Mouse (Mus musculus) midbrain, embryonic 14.5 days (tissue): ENCODE data around the gene Mettl2. TPM values are rescaled to one million over a fixed set of nuclear protein-coding genes. Genes with fewer than 3 reads are reported as not detected.

Experiments
- ATAC-seq: fragments of 200-750 bp; cut with Nextera tagmentation; 2 replicates; pipeline ENCODE4 v1.8.0; 2017; ENCODE audit warnings: moderate number of reproducible peaks, moderate library complexity; ENCODE audit not compliant: low FRiP score, low TSS enrichment
- DNase-seq: peaks from one replicate; pipeline ENCODE4 v3.0.0-alpha.2; 2015
- H3K27ac ChIP-seq: fragments of 300-500 bp; sonication (generic); replicated peaks from 2 replicates; pipeline ENCODE4 v1.5.1; 2014; ENCODE audit warnings: mild to moderate bottlenecking, low read depth, low read length, moderate library complexity
- H3K27me3 ChIP-seq: fragments of 300-500 bp; sonication (generic); 2 replicates; pipeline ENCODE4 v1.6.1; 2014; ENCODE audit warnings: low read length, control low read depth, mixed read lengths; ENCODE audit not compliant: control insufficient read depth, insufficient read depth
- H3K36me3 ChIP-seq: fragments of 300-500 bp; sonication (generic); 2 replicates; pipeline ENCODE4 v1.6.1; 2014; ENCODE audit warnings: low read length, control low read depth; ENCODE audit not compliant: control insufficient read depth, insufficient read depth
- H3K4me1 ChIP-seq: fragments of 300-500 bp; sonication (generic); 2 replicates; pipeline ENCODE4 v1.6.1; 2014; ENCODE audit warnings: mild to moderate bottlenecking, antibody characterized with exemption, low read length, control low read depth; ENCODE audit not compliant: control insufficient read depth, insufficient read depth
- H3K4me2 ChIP-seq: fragments of 300-500 bp; sonication (generic); 2 replicates; pipeline ENCODE4 v1.6.1; 2014; ENCODE audit warnings: mild to moderate bottlenecking, low read length, moderate library complexity
- H3K4me3 ChIP-seq: fragments of 300-500 bp; sonication (generic); replicated peaks from 2 replicates; pipeline ENCODE4 v1.5.1; 2014; ENCODE audit warnings: low read depth, low read length
- H3K9ac ChIP-seq: fragments of 300-500 bp; sonication (generic); replicated peaks from 2 replicates; pipeline ENCODE4 v1.6.1; 2014; ENCODE audit warnings: mild to moderate bottlenecking, low read length, moderate library complexity
- H3K9me3 ChIP-seq: fragments of 300-500 bp; sonication (generic); 2 replicates; pipeline ENCODE4 v1.6.1; 2016; ENCODE audit warnings: low read length, control low read depth, mixed read lengths; ENCODE audit not compliant: control insufficient read depth
- WGBS: fragments of 180-500 bp; shearing (Covaris S2); extraction: QIAGEN DNeasy Blood & Tissue Kit; methylation state at CpG from one replicate; pipeline ENCODE4 v1.1.7; 2014; 5-methylcytosine and 5-hydroxymethylcytosine counted together
- polyA plus RNA-seq: library from polyadenylated mRNA; unstranded; fragments of >200 nt; fragmentation: Nextera tagmentation; extraction: Ambion mirVana; gene quantifications from 2 replicates; pipeline ENCODE4 v1.2.1, GENCODE M21; 2014

Gene Mettl2
- polyA plus RNA-seq, 1 experiment from 2014 or later, result 30.9 TPM

GRCm38 (mm10) chr11:105150691-105151090 lies 24.5 kb downstream of the Mettl2 start:
- ATAC-seq, result no peak
- Histone ChIP-seq H3K4me2 (no peak overlapping the region), H3K9me3 (no peaks in the 10 kb centered on the region), H3K4me3 (no peak overlapping the region), H3K27me3 (no peaks in the 10 kb centered on the region), H3K36me3 (no peaks in the 10 kb centered on the region), H3K9ac (no peak overlapping the region), H3K4me1 (0 out of 2 replicates have a peak, but pooled peaks cover 4% of the 10 kb centered on the region), H3K27ac (no peak overlapping the region)
- 54% methylated on average over 4 of the region's 4 CpGs for WGBS
- DNase-seq, result no peak

- Histone ChIP-seq H3K4me3 (no peak overlapping the region), H3K4me1 (0 out of 2 replicates have a peak, but pooled peaks cover 4% of the 10 kb centered on the region), H3K4me2 (peak overlapping the region; percentile 33), H3K9ac (no peak overlapping the region), H3K9me3 (no peaks in the 10 kb centered on the region), H3K27ac (no peak overlapping the region), H3K36me3 (no peaks in the 10 kb centered on the region), H3K27me3 (no peaks in the 10 kb centered on the region)
- peak; percentile 18 for DNase-seq
- no peak for ATAC-seq
- WGBS, result 26% methylated on average over 18 of the region's 19 CpGs
Measured at GRCm38 (mm10) chr11:105151226-105152016, 25.2 kb downstream of the Mettl2 start.

DNA sequence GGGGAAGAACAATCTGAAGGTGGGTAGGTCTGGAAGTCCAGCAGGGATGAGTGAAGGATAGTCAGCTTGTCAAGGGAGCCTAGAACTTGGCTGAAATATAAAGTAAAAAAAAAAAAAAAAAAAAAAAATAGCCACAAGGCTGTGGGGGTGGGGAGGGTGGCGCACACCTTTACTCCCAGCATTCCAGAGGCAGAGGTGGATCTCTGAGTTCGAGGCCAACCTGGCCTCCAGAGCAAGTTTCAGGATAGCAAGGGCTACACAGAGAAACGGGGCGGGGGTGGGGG lies 25.7 kb downstream of the Mettl2 start:
- Histone ChIP-seq H3K36me3 (no peaks in the 10 kb centered on the region), H3K27me3 (no peaks in the 10 kb centered on the region), H3K4me1 (0 out of 2 replicates have a peak, but pooled peaks cover 4% of the 10 kb centered on the region), H3K9me3 (no peaks in the 10 kb centered on the region), H3K9ac (no peak overlapping the region), H3K27ac (no peak overlapping the region), H3K4me3 (no peak overlapping the region), H3K4me2 (peak overlapping the region; percentile 33; the same call in 1 of the 2 replicates)
- ATAC-seq (no peak), DNase-seq (no peak)
- 86% methylated on average over 2 of the region's 4 CpGs for WGBS

DNA sequence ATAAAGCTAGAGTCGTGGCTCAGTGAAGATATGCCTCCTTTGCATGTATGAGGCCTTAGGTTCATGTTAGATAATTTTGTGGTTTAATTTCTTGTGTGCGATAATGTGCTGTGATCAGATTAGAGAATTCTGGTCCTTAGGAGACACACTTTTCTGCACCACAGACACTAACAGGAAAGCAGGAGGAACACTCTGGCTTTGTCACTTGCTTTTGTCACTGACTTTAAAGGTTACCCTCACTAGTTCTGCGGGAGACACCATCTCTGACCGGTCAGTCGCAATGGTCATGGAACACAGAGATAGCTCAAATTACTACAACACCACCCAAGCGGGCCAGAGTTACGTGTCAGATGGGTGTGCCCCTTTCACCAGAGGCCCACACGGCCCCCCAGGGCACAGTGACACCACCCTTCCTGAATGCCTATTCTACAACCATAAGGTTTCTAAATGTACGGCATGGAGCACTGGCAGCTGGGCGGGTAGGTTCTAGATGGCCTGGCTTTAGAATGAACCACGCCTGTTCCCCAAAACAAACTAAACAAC lies 26.2 kb downstream of the Mettl2 start:
- DNase-seq (no peak), ATAC-seq (no peak)
- Histone ChIP-seq H3K9ac (no peak overlapping the region), H3K27ac (no peak overlapping the region), H3K4me2 (no peak overlapping the region), H3K9me3 (no peaks in the 10 kb centered on the region), H3K4me1 (0 out of 2 replicates have a peak, but pooled peaks cover 4% of the 10 kb centered on the region), H3K4me3 (no peak overlapping the region), H3K36me3 (no peaks in the 10 kb centered on the region), H3K27me3 (no peaks in the 10 kb centered on the region)
- WGBS, result 87% methylated on average over 11 of the region's 11 CpGs

DNA sequence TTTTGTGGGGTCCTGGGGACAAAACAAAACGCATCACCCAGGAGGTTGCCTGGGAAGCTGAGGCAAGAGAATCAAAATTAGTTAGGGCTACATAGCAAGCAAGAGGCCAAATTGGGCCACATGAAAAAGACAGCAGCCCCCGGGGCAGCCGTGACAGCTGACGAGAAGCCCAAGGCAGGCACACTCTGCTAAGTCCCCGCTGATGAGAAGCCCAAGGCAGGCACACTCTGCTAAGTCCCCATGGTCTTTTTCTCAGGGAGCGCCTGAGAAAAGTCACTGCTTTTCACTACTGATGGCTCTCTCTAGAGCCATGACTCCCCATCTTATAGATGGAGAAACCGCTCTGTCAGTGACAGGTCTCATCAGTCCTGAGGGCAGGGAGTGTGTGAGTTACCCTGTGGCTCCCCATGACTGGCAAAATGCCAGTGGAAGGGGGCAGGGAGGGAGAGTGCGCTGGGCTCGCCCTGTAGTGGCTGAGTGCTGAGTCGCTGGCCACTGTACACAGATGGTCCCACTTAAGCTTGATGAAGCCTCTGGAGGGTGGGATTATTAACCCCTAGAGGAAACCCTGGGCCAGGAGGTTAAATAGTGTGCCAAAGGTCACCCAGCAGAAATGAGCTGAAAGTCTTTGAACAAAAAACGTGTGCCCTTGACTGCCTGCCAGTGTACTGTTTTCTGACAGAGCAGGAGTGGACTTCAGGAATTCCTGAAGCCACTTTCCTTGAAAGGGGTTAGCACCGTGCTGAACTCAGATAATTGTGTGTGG lies 27.0 kb downstream of the Mettl2 start:
- Histone ChIP-seq H3K9ac (no peak overlapping the region), H3K4me2 (no peak overlapping the region), H3K27me3 (no peaks in the 10 kb centered on the region), H3K9me3 (no peaks in the 10 kb centered on the region), H3K36me3 (no peaks in the 10 kb centered on the region), H3K27ac (no peak overlapping the region), H3K4me1 (0 out of 2 replicates have a peak, but pooled peaks cover 4% of the 10 kb centered on the region), H3K4me3 (no peak overlapping the region)
- 27% methylated on average over 12 of the region's 12 CpGs for WGBS
- DNase-seq (peak; percentile 56), ATAC-seq (peak; percentile 53; the same call in 1 of the 2 replicates)

DNA sequence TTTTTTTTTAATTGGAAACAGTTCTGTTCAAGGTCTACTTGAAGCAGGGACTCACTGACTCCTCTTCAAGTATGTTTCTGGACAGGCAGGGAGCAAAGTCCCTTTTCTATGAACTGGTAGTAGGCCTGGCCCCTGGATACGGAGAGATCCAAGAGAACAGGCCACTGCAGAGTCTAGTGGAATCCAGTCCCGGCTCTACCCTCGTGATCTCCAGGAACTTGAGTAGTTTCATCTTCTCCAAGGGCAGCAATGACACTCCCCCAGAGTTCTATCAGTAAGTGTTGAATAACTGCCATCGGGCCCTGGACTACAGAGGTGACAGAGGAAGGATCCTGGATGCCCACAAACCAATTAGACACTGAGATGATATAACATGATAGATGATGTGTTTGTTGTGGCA lies 29.7 kb downstream of the Mettl2 start:
- ATAC-seq (no peak), DNase-seq (no peak)
- WGBS, result 83% methylated on average over 4 of the region's 4 CpGs
- Histone ChIP-seq H3K27ac (no peak overlapping the region), H3K9ac (no peak overlapping the region), H3K27me3 (no peaks in the 10 kb centered on the region), H3K4me2 (no peak overlapping the region), H3K4me3 (no peak overlapping the region), H3K4me1 (0 out of 2 replicates have a peak, but pooled peaks cover 4% of the 10 kb centered on the region), H3K9me3 (no peaks in the 10 kb centered on the region), H3K36me3 (no peaks in the 10 kb centered on the region)

DNA sequence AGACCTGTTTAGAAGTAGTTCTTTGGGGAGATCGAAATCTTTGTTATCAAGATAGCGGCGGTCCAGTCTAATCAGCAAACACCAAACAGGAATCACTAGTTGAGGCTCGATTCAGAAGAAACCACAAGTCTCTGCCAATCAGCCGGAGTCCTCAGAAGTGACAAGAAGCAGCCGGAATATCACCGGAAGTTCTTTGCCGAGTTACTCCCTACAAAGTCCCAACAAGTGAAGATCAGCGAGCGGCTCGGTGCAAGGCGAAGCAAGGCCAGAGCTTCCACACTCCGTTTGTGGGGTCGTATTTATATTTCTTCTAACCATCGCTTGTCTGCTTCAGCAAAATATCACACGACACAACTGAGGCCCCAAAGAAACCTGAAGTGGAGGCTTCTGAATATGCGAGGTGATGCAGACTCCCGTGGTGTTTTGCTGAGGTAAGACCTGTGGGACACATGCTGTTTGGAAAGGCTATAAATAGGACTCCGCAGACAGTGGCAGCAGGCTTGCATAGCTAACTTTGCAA lies 30.6 kb downstream of the Mettl2 start:
- H3K4me2 ChIP-seq, result no peak overlapping the region
- no peak for ATAC-seq
- H3K27me3 ChIP-seq, result no peaks in the 10 kb centered on the region
- H3K4me1 ChIP-seq, result 0 out of 2 replicates have a peak, but pooled peaks cover 4% of the 10 kb centered on the region
- WGBS, result 88% methylated on average over 19 of the region's 19 CpGs
- H3K9me3 ChIP-seq, result no peaks in the 10 kb centered on the region
- H3K9ac ChIP-seq, result no peak overlapping the region
- H3K36me3 ChIP-seq, result no peaks in the 10 kb centered on the region
- H3K27ac ChIP-seq, result no peak overlapping the region
- no peak overlapping the region for H3K4me3 ChIP-seq
- DNase-seq, result no peak

DNA sequence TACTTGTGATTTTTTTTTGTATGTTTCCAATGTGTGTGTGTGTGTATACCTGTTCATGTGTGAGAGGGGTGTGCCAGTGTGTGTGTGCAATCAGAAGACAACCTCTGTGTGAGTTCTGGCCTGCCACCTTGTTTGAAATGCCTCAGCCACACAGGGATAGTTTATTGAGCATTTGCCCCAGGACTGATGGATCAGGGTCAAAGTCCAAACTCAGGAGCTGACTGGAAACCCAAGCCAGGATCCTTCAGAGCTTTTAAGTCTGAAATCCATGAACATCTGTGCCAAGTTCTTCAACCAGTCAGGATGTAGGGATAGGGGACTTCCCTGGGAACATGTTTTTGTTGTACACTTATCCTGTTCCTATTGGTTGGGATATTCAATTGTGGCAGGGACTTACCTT lies 31.8 kb downstream of the Mettl2 start:
- Histone ChIP-seq H3K4me2 (no peak overlapping the region), H3K27ac (no peak overlapping the region), H3K36me3 (no peaks in the 10 kb centered on the region), H3K4me1 (0 out of 2 replicates have a peak, but pooled peaks cover 4% of the 10 kb centered on the region), H3K9me3 (no peaks in the 10 kb centered on the region), H3K9ac (no peak overlapping the region), H3K27me3 (no peaks in the 10 kb centered on the region), H3K4me3 (no peak overlapping the region)
- ATAC-seq (no peak), DNase-seq (no peak)
